Mouse (Mus musculus) lung, postnatal 10 days (tissue): ENCODE data around the gene Sh3kbp1.

Experiments
- DNase-seq: peaks from one replicate; pipeline ENCODE4 v3.0.0; 2021

The Sh3kbp1 gene

DNA sequence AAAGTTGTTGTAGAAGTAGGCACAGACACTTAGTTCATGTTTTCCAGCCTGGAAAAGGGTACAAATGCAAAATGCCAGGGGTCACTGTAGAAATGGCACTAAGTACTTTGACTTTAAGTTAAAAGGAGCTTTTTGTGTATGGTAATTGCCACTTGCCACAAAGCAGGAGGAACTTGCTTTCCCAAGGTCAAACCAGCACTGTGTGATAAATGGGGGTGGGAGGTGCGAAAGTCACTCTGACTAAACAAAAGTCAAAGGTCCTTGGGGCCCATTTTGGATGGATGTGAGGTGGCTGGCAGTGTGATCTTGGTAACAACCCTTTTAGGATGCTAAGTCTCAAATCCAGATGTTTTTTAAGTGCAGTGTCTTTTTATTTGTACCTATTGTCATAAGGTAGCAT is 316.5 kb downstream of the Sh3kbp1 start:
- DNase-seq: no peak

DNA sequence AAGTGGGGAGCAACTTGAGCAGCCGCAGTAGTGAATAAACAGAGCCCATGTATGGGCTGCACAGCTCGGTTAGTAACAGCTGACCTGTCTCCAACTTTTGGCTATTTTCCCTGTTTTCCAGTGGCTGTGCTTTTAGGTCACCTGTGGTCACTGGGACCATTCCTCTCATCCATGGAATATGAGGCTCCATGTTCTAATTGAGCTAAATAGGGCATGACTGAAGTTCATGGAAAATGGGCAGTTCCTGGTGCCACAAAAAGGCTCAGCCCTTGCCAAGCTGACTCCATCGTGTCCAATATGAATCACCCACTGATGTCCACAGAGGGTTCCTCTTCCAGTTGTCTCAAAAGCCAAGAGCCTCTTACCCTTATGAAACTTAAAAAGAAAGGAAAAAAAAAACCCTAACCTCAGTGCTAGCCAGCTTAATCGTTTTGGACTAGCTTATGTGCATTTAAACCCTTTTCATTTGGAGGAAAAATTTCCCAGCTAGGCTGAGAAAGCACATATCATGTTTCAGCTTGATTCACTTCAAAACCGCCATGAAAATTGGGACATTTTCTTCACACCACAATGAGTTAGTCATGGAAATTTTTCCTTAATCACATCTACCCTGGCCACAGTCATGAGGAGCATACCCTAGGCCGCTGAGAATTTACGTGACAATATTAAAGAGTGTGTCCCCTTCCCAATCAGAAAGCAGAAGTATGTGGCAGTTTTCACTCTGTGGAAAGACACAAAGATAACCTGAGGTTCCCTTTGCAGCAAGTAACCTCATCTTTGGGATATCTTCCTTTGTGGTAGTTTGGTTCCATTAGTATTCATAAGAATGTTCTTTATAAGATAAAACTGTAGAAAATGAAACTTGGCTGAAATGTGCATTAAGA is 326.7 kb downstream of the Sh3kbp1 start:
- no peak for DNase-seq

DNA sequence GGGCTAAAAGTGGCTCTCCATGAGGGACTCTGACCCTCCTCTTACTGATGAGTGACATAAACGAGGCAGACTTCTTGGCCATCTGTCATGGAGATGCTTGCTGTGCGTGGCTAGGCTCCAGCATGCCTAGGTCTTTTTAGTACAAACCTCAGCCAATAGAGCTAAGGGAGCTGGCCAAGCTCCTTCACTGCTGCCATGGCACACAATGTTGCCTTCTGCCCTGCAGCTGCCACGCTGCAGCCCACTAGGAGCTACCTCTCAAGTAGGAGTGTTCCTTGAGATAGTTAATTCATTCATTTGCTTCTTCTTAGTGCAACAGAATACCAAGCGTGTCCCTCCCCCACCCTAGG is 327.3 kb downstream of the Sh3kbp1 start:
- DNase-seq: no peak

DNA sequence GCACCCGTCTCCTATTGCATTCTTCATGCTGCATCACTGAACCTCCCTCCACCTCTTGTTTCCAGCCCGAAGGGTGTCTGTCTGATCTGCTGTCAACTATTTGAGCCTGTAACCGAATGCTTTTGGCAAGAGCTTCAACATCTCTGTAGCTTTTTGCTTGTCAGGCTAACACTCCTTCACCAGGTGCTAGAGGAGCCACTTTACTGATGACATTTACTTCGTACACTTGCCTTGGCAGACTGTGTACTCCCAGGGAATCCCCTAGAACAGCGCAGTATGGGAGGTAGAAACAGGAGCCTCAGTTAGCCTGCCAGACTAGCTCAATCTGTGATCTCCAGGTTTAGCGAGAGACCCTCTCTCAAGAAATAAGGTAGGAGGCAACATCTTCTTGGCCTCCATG is 328.4 kb downstream of the Sh3kbp1 start:
- no peak for DNase-seq

DNA sequence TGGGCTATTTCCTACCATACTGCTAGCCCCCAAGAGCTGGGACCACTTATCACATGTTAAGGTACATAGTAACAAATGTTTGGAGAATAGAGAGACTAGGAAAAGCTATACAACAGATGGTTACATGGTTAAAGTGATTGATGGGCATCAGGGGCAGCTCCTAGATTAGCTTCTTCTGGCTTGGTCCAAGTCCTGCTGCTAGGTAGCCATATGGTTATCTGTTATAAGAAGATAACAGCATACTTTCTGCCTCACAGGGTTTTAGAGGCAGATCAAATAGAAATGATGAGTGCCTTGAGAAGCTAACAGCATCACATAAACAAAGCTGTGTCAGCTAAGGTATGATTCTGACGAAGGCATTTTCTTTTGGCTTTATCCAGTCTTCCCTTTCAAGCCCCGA is 334.3 kb downstream of the Sh3kbp1 start:
- DNase-seq: no peak

DNA sequence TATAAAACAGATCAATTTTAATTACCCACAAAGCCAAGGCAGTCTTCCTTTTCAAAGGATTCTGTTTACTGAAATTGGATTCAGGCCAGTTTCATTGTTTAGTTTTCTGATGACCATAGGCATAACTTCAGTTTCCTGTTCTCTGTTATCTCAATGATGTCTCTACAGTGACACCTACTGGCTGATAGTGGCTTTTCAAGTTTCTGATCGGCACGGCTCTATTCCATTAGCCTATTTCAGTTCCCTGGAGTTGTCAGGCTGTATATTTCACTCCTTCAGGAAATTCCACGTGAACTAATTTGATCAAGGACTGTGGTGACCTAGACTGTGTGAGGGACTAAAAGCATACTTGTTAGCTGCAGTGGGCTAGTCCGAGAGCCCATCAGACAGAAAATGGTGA is 336.2 kb downstream of the Sh3kbp1 start:
- DNase-seq: peak; percentile 80

DNA sequence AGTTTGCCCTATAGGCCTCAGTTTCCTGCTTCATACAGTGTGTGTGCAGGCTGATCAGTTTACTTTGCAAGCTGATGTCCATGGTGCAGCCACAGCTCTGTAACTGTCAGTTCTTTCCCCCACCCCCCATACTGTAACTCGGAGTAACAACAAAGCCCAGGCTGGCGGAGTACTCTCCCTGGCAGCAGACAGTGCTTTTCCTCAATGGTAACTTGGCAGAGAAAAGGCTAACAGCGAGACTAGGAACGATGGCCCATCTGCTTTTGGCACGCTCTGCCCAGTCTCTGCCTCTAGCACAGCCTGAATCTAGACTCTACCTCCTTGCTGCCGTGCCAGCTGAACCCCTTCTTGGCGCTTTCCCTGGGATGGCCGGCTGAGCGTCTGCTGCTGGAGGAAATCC is 336.9 kb downstream of the Sh3kbp1 start:
- no peak for DNase-seq

DNA sequence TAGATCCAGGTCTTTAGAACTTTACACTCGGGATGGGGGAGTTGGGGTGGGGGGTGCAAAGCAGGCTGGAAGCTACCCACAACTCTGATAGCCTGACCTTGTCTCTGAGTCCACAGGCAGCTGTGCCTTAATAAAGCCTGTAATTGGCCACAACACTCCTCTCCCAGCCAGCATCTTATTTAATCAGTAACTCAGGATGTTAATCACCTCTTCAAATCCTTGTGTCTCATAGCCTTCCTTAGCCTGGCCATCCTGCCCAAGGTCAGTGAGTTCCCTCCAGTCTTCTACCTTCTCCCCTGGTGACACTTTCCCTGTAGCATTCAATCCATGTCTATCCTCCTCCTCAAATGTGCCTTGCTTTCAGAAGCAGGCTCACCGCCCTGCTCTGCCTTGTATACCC is 342.0 kb downstream of the Sh3kbp1 start:
- no peak for DNase-seq

DNA sequence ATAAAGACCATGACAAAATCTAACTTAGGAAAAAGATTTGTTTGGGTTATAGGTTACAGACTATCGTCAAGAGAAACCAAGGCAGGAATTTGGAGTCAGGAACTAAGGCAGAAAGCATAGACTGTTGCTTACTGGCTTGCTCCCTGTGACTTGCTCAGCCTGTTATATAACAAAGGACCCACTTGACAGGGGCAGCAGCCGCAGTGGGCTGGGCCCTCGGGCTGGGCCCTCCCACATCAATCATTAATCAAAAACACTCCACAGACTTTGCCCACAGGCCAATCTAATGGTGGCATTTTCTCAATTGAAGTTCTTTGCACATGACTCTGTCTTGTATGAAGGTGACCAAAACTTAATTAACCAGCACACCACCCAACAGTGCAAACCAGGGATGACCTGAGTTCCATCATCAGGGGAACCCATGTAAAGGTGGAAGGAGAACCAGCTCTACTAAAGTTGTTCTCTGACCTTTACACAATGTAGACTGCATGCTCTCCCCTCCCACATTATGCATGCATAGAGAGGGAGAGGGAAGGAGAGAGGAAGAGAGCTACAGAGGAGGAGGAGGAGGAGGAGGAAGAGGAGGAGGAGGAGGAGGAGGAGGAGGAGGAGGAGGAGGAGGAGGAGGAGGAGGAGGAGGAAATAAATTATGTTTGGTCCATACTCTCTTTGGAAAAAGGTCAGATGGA is 344.2 kb downstream of the Sh3kbp1 start:
- DNase-seq: no peak

DNA sequence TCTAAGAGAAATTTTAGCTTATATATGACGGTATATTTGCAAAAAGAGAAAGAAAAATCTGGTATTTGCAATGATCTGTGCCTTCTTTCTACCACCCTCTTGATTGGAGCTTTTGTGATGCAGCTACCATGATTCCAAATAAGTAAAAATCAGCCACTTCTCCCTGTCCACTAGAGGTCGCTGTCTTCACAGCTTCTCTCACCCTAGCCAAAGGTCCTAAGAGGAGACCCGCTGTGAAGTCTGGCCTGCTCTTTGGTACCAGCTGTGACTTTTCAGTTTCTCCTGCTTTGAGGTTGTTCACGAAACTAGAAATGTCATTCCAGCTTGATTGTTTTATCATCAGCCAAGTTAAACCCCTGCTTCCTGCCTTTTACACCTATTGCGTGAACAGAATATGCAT is 346.7 kb downstream of the Sh3kbp1 start:
- peak; percentile 38 for DNase-seq

DNA sequence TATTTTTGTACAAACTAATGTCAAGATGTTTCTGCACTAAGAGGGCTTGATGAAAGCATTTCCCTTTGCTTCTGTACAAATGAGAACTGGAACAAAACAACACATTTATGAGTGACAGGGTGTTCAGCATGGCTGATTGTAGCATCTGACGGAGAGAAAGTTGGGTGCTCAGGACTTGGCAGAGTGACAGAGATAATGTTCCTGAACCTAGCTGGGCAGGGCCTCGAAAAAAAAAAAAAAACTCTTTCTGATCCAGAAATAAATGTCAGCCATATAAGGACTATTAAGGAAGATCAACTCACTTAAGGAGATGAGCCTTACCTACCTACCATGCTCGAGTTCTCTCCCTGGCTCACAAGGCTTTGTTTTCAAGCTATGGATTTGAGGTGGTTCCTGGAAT is 349.2 kb downstream of the Sh3kbp1 start:
- DNase-seq: no peak

DNA sequence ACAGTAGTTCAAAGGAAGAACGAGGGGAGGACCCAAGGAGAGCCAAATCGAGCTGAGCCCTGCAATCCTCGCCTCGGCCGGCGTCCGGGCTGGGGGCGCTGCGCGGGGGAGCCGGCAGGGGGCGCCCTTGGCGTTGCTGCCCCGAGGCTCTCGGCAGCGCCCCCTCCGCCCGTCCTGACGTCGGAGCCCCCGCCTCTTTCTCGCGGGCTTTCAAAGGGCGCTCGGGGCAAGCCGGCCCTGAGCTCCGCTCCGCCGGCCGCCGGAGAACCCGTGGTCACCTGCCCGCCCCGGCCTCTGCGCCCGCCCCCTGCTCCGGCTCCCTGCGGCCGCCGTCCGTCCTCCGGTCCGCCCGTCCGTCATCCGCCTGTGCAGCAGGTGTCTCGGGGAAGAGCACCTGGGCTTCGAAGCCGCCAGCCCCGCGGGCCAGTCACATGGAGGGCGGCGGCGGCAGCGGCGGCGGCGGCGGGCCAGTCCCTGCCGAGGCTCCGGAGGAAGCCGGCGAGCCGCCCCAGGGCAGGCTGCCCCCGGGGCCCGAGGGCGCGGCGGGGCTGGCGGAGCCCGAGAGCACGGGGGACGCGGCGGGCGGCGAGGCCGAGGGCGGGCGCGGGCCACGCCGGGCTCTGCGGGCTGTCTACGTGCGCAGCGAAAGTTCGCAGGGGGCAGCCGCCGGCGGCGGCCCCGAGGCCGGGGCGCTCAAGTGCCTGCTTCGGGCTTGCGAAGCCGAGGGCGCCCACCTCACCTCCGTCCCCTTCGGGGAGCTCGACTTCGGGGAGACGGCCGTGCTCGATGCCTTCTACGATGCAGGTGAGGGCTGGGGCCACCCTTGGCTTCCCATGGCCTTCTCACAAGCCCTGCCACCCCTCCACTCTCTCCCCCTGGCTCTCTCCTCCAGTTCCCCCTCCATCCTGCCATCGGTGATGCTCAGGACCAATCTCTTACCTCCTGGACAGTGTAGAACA is 361.2 kb downstream of the Sh3kbp1 start, which contains the start of gene Map3k15:
Gene Map3k15, plus strand, starts transcription at position 432 of the 959 bp plus-strand sequence.
- DNase-seq: peak; percentile 72

DNA sequence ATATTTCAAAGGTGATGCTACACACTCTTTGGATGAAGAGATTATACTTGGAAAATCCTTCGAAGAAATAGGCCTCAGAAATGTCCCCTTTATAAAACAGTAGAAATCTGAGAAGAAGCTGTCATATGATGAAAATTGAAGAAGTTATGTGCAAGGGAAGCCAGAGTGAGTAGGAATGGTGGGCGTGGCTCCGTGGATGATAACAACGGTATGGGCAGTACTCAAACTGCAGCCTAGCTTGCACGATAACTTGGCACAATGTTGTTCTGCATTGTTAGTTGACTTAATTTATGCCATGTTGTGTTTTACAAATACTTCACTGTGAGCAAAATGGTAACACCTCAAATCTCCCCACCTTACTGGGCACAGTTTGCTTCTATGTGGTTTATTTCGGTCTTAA is 368.7 kb downstream of the Sh3kbp1 start:
- no peak for DNase-seq
